Mouse (Mus musculus) CH12.LX (cell line): Measurements from ENCODE around the gene Snx3. TPM values are rescaled to one million over a fixed set of nuclear protein-coding genes. Genes with fewer than 3 reads are reported as not detected.

Experiments
- DNase-seq: peaks from one replicate; pipeline ENCODE4 v3.0.0-alpha.2; 2013; ENCODE audit errors: extremely low read depth
- H3K27ac ChIP-seq: 2 replicates; pipeline ENCODE4 v1.5.1; 2012; ENCODE audit warnings: low read depth, mild to moderate bottlenecking, control low read depth, moderate library complexity; ENCODE audit not compliant: insufficient read depth
- H3K27me3 ChIP-seq: replicated peaks from 2 replicates; pipeline ENCODE3; 2012; ENCODE audit warnings: inconsistent platforms
- H3K36me3 ChIP-seq, 2 experiments: replicated peaks in 1 of 2; 2 replicates each; pipeline versions ENCODE3 to v1.6.1; 2012; ENCODE audit warnings: inconsistent platforms in 1 of 2, low read length in 1 of 2, mild to moderate bottlenecking in 1 of 2, mixed read lengths in 1 of 2, moderate library complexity in 1 of 2; ENCODE audit not compliant: control insufficient read depth in 1 of 2, insufficient read depth in 1 of 2
- H3K4me1 ChIP-seq, 2 experiments: 2 replicates each; pipeline ENCODE4 v1.6.1; 2012; ENCODE audit warnings: inconsistent platforms in 1 of 2, moderate library complexity in 1 of 2; ENCODE audit not compliant: insufficient read depth in 2 of 2, control insufficient read depth in 1 of 2
- H3K4me2 ChIP-seq: 2 replicates; pipeline ENCODE4 v1.6.1; 2012; ENCODE audit warnings: low read depth, mild to moderate bottlenecking, control low read depth; ENCODE audit not compliant: poor library complexity, insufficient read depth, severe bottlenecking
- H3K4me3 ChIP-seq, 3 experiments: fragments of 150-350 bp in 1 of 3; sonication (generic) in 1 of 3; replicated peaks in 1 of 3; 2 replicates each; pipeline versions ENCODE3 to v1.5.1; 2011 to 2012; ENCODE audit warnings: low read depth in 2 of 3, low read length in 2 of 3, mild to moderate bottlenecking in 2 of 3, moderate library complexity in 2 of 3, control low read depth in 1 of 3, improper control_type of control experiment in 1 of 3, inconsistent platforms in 1 of 3, mixed read lengths in 1 of 3; ENCODE audit not compliant: poor library complexity in 1 of 3
- H3K79me2 ChIP-seq: replicated peaks from 2 replicates; pipeline ENCODE4 v1.6.1; 2012; ENCODE audit warnings: mild to moderate bottlenecking, moderate library complexity; ENCODE audit not compliant: control insufficient read depth, poor library complexity, insufficient read depth, severe bottlenecking; ENCODE audit errors: extremely low read depth
- H3K9ac ChIP-seq: 2 replicates; pipeline ENCODE4 v1.6.1; 2012; ENCODE audit warnings: low read depth, mild to moderate bottlenecking, control low read depth, moderate library complexity; ENCODE audit not compliant: insufficient read depth
- H3K9me3 ChIP-seq: replicated peaks from 2 replicates; pipeline ENCODE3; 2012; ENCODE audit warnings: low read length, inconsistent platforms, mixed read lengths
- BHLHE40 ChIP-seq: IDR thresholded peaks from 2 replicates; pipeline ENCODE4 v1.6.1; 2011; ENCODE audit warnings: mild to moderate bottlenecking, low read depth, low read length, improper control_type of control experiment
- CHD2 ChIP-seq: IDR thresholded peaks from 2 replicates; pipeline ENCODE4 v1.6.1; 2011; ENCODE audit warnings: low read length, improper control_type of control experiment
- ELF1 ChIP-seq: IDR thresholded peaks from 2 replicates; pipeline ENCODE4 v1.6.1; 2014; ENCODE audit warnings: low read depth, mild to moderate bottlenecking, inconsistent platforms, low read length, improper control_type of control experiment
- ETS1 ChIP-seq: conservative IDR thresholded peaks from 2 replicates; pipeline ENCODE4 v1.6.1; 2012; ENCODE audit warnings: low read depth, mild to moderate bottlenecking, inconsistent platforms, low read length, improper control_type of control experiment, moderate library complexity
- GABPA ChIP-seq: IDR thresholded peaks from 2 replicates; pipeline ENCODE4 v1.6.1; 2012; ENCODE audit warnings: low read depth, low read length, improper control_type of control experiment, inconsistent platforms; ENCODE audit not compliant: insufficient replicate concordance
- JUN ChIP-seq: IDR thresholded peaks from 2 replicates; pipeline ENCODE4 v1.6.1; 2011; ENCODE audit warnings: low read depth, mild to moderate bottlenecking, low read length, improper control_type of control experiment, moderate library complexity; ENCODE audit not compliant: insufficient read depth
- KAT2A ChIP-seq: IDR thresholded peaks from 2 replicates; pipeline ENCODE4 v1.6.1; 2012; ENCODE audit warnings: low read length, improper control_type of control experiment, inconsistent platforms; ENCODE audit not compliant: insufficient replicate concordance
- MAX ChIP-seq: IDR thresholded peaks from 2 replicates; pipeline ENCODE4 v1.6.1; 2011; ENCODE audit warnings: low read length, improper control_type of control experiment
- MAZ ChIP-seq: IDR thresholded peaks from 2 replicates; pipeline ENCODE4 v1.6.1; 2012; ENCODE audit warnings: low read depth, mild to moderate bottlenecking, inconsistent platforms, low read length, improper control_type of control experiment, moderate library complexity
- MYC ChIP-seq: IDR thresholded peaks from 2 replicates; pipeline ENCODE4 v1.6.1; 2011; ENCODE audit warnings: low read depth, mild to moderate bottlenecking, improper control_type of control experiment, low read length
- NELFE ChIP-seq: IDR thresholded peaks from 2 replicates; pipeline ENCODE4 v1.6.1; 2011; ENCODE audit warnings: low read depth, low read length, improper control_type of control experiment
- NRF1 ChIP-seq: IDR thresholded peaks from 2 replicates; pipeline ENCODE4 v1.6.1; 2014; ENCODE audit warnings: low read depth, mild to moderate bottlenecking, inconsistent platforms, low read length, improper control_type of control experiment, moderate library complexity
- PAX5 ChIP-seq: IDR thresholded peaks from 2 replicates; pipeline ENCODE4 v1.6.1; 2012; ENCODE audit warnings: low read length, inconsistent platforms, mixed read lengths
- POLR2A ChIP-seq: IDR thresholded peaks from 2 replicates; pipeline ENCODE4 v1.6.1; 2011; ENCODE audit warnings: low read depth, mild to moderate bottlenecking, improper control_type of control experiment, low read length
- POLR2AphosphoS2 ChIP-seq: IDR thresholded peaks from 2 replicates; pipeline ENCODE4 v1.6.1; 2011; ENCODE audit warnings: low read depth, low read length, improper control_type of control experiment
- RCOR1 ChIP-seq: conservative IDR thresholded peaks from 2 replicates; pipeline ENCODE4 v1.6.1; 2012; ENCODE audit warnings: low read depth, mild to moderate bottlenecking, inconsistent platforms, low read length, improper control_type of control experiment
- SIN3A ChIP-seq: IDR thresholded peaks from 2 replicates; pipeline ENCODE4 v1.6.1; 2012; ENCODE audit warnings: low read length, improper control_type of control experiment, inconsistent platforms
- TBP ChIP-seq: conservative IDR thresholded peaks from 2 replicates; pipeline ENCODE4 v1.6.1; 2011; ENCODE audit warnings: low read depth, low read length, improper control_type of control experiment
- USF1 ChIP-seq: IDR thresholded peaks from 2 replicates; pipeline ENCODE4 v1.6.1; 2014; ENCODE audit warnings: low read depth, mild to moderate bottlenecking, inconsistent platforms, low read length, improper control_type of control experiment
- USF2 ChIP-seq: conservative IDR thresholded peaks from 2 replicates; pipeline ENCODE4 v1.6.1; 2011; ENCODE audit warnings: low read depth, low read length, improper control_type of control experiment
- ZMIZ1 ChIP-seq: IDR thresholded peaks from 2 replicates; pipeline ENCODE4 v1.6.1; 2012; ENCODE audit warnings: low read depth, mild to moderate bottlenecking, inconsistent platforms, low read length, improper control_type of control experiment
- ZNF384 ChIP-seq: IDR thresholded peaks from 2 replicates; pipeline ENCODE4 v1.6.1; 2012; ENCODE audit warnings: low read depth, low read length, improper control_type of control experiment, inconsistent platforms
- dilution Hi-C: fragments of 300-500 bp; cut with MboI; formaldehyde crosslinking; loops from 2 replicates; pipeline ENCODE4 v1.14.3; 2020; ENCODE audit warnings: low sequenced_read_pairs; ENCODE audit not compliant: extremely low pct_unique_long_range_greater_than_20kb, extremely low pct_ligation_motif_present
- in situ Hi-C: fragments of 300-500 bp; cut with MboI; formaldehyde crosslinking; loops from 3 replicates; pipeline ENCODE4 v1.14.3; 2019; ENCODE audit warnings: low sequenced_read_pairs, low pct_ligation_motif_present, low pct_unique_long_range_greater_than_20kb, mixed read lengths
- polyA plus RNA-seq: library from polyadenylated mRNA; unstranded; fragments of >175 nt; gene quantifications from 2 replicates; pipeline ENCODE4 v1.2.1, GENCODE M21; 2012; ENCODE audit warnings: low read depth; ENCODE audit not compliant: insufficient read length
- total RNA-seq, 2 experiments: library from RNA; depleted of rRNA; stranded (reverse); fragments of 300-350 nt in 1 of 2; fragments of >200 nt in 1 of 2; gene quantifications; 2 replicates each; pipeline ENCODE4 v1.2.3; 2012 to 2014

Snx3 gene
- total and polyA plus RNA-seq, 3 experiments = 65.5 to 187 (median 115) TPM

- DNase-seq = no peak
- H3K4me3 ChIP-seq = no peak overlapping the region
- dilution Hi-C loops = no loop called here
- no peaks in the 10 kb centered on the region; a peak in 1 of 4 replicates for H3K4me1 ChIP-seq
- H3K79me2 ChIP-seq = peaks cover 14% of the 10 kb centered on the region
- H3K27me3 ChIP-seq = no peaks in the 10 kb centered on the region
- H3K27ac ChIP-seq = no peak overlapping the region
- no peak overlapping the region for H3K4me2 ChIP-seq
- no peaks in the 10 kb centered on the region for H3K9me3 ChIP-seq
- no peak overlapping the region for H3K9ac ChIP-seq
- in situ Hi-C loops = no loop called here
- H3K36me3 ChIP-seq = peaks cover 22 to 64% of the 10 kb centered on the region in 2 experiments
- TF ChIP-seq ZNF384 (no peak), RCOR1 (no peak), PAX5 (no peak), TBP (no peak), SIN3A (no peak), GABPA (no peak), ELF1 (no peak), JUN (no peak), ETS1 (no peak), MYC (no peak), MAX (no peak), USF1 (no peak), POLR2AphosphoS2 (no peak)
Observed at GRCm38 (mm10) chr10:42523556-42524162, 21.8 kb downstream of the Snx3 start.

- Histone ChIP-seq H3K4me1 (no peaks in the 10 kb centered on the region; a peak in 1 of 4 replicates), H3K27me3 (no peaks in the 10 kb centered on the region), H3K9me3 (no peaks in the 10 kb centered on the region), H3K36me3 (peaks cover 35 to 75% of the 10 kb centered on the region in 2 experiments), H3K27ac (no peak overlapping the region), H3K4me2 (no peak overlapping the region), H3K79me2 (peaks cover 7% of the 10 kb centered on the region; the same call in 1 of the 2 replicates), H3K4me3 (no peak overlapping the region), H3K9ac (no peak overlapping the region)
- dilution Hi-C loops = no loop called here
- in situ Hi-C loops = no loop called here
- TF ChIP-seq USF2 = no peak
- TF ChIP-seq POLR2A = no peak
- TF ChIP-seq BHLHE40 = no peak
- no peak for TF ChIP-seq GABPA
- no peak for TF ChIP-seq CHD2
- no peak for TF ChIP-seq NELFE
- TF ChIP-seq ZMIZ1 = no peak
- TF ChIP-seq ELF1 = no peak
- no peak for TF ChIP-seq MAX
- TF ChIP-seq NRF1 = no peak
- no peak for TF ChIP-seq MAZ
- TF ChIP-seq RCOR1 = no peak
- TF ChIP-seq ZNF384 = no peak
- no peak for TF ChIP-seq MYC
- TF ChIP-seq KAT2A = no peak
- TF ChIP-seq POLR2AphosphoS2 = no peak
- DNase-seq = no peak
Observed at GRCm38 (mm10) chr10:42525682-42526081, 23.9 kb downstream of the Snx3 start.
